Mouse (Mus musculus): ENCODE data around the gene Gm10337.

GRCm38 (mm10) chr15:102508336-102508735 lies 4.8 kb downstream of the Gm10337 start:
- TF ChIP-seq CTCF (IDR thresholded peaks at IDR 0.05; ENCODE audit: borderline replicate concordance, insufficient read depth, low read depth, low read length) (no peak), POLR2A (IDR thresholded peaks at IDR 0.05; ENCODE audit: borderline replicate concordance, insufficient read depth, low read length) (no peak)
